Mouse (Mus musculus) lung, postnatal 0 days (tissue): ENCODE data around the gene Ccdc134. TPM values are rescaled to one million over a fixed set of nuclear protein-coding genes. Genes with fewer than 3 reads are reported as not detected.

Experiments
- ATAC-seq: fragments of 200-750 bp; cut with Nextera tagmentation; 2 replicates; pipeline ENCODE4 v1.8.0; 2017; ENCODE audit warnings: moderate library complexity
- DNase-seq: peaks from one replicate; pipeline ENCODE4 v3.0.0-alpha.2; 2016; ENCODE audit warnings: low spot score
- H3K27ac ChIP-seq: fragments of 300-500 bp; sonication (generic); 2 replicates; pipeline ENCODE4 v1.5.1; 2014; ENCODE audit warnings: antibody characterized with exemption, mild to moderate bottlenecking, low read length, mixed read lengths
- H3K27me3 ChIP-seq: fragments of 300-500 bp; sonication (generic); replicated peaks from 2 replicates; pipeline ENCODE4 v1.6.1; 2014; ENCODE audit warnings: low read length, mixed read lengths; ENCODE audit not compliant: insufficient read depth
- H3K36me3 ChIP-seq: fragments of 300-500 bp; sonication (generic); 2 replicates; pipeline ENCODE4 v1.6.1; 2014; ENCODE audit warnings: low read length, mixed read lengths; ENCODE audit not compliant: insufficient read depth
- H3K4me1 ChIP-seq: fragments of 300-500 bp; sonication (generic); 2 replicates; pipeline ENCODE4 v1.6.1; 2014; ENCODE audit warnings: antibody characterized with exemption, low read depth, low read length, mixed read lengths; ENCODE audit not compliant: insufficient read depth
- H3K4me2 ChIP-seq: fragments of 300-500 bp; sonication (generic); replicated peaks from 2 replicates; pipeline ENCODE4 v1.6.1; 2014; ENCODE audit warnings: low read depth, mild to moderate bottlenecking, low read length, moderate library complexity, mixed read lengths
- H3K4me3 ChIP-seq: fragments of 300-500 bp; sonication (generic); 2 replicates; pipeline ENCODE4 v1.5.1; 2014; ENCODE audit warnings: low read depth, low read length
- H3K9ac ChIP-seq: fragments of 300-500 bp; sonication (generic); replicated peaks from 2 replicates; pipeline ENCODE4 v1.6.1; 2014; ENCODE audit warnings: low read depth, mild to moderate bottlenecking
- H3K9me3 ChIP-seq: fragments of 300-500 bp; sonication (generic); 2 replicates; pipeline ENCODE4 v1.6.1; 2016; ENCODE audit warnings: low read length, mixed read lengths
- CTCF ChIP-seq: IDR thresholded peaks from 2 replicates; pipeline ENCODE4 v1.5.1; 2016; ENCODE audit warnings: antibody characterized with exemption, mild to moderate bottlenecking
- EP300 ChIP-seq: IDR thresholded peaks from 2 replicates; pipeline ENCODE4 v1.6.1; 2016; ENCODE audit warnings: antibody characterized with exemption, mild to moderate bottlenecking, control low read depth
- WGBS: fragments of 180-500 bp; shearing (Covaris S2); extraction: QIAGEN DNeasy Blood & Tissue Kit; methylation state at CpG from one replicate; pipeline ENCODE4 v1.1.7; 2014; 5-methylcytosine and 5-hydroxymethylcytosine counted together
- polyA plus RNA-seq: library from polyadenylated mRNA; unstranded; fragments of >200 nt; fragmentation: Nextera tagmentation; extraction: Ambion mirVana; gene quantifications from 2 replicates; pipeline ENCODE4 v1.2.1, GENCODE M21; 2015

The Ccdc134 gene
- polyA plus RNA-seq, 1 experiment from 2014 or later: 10.8 TPM

DNA sequence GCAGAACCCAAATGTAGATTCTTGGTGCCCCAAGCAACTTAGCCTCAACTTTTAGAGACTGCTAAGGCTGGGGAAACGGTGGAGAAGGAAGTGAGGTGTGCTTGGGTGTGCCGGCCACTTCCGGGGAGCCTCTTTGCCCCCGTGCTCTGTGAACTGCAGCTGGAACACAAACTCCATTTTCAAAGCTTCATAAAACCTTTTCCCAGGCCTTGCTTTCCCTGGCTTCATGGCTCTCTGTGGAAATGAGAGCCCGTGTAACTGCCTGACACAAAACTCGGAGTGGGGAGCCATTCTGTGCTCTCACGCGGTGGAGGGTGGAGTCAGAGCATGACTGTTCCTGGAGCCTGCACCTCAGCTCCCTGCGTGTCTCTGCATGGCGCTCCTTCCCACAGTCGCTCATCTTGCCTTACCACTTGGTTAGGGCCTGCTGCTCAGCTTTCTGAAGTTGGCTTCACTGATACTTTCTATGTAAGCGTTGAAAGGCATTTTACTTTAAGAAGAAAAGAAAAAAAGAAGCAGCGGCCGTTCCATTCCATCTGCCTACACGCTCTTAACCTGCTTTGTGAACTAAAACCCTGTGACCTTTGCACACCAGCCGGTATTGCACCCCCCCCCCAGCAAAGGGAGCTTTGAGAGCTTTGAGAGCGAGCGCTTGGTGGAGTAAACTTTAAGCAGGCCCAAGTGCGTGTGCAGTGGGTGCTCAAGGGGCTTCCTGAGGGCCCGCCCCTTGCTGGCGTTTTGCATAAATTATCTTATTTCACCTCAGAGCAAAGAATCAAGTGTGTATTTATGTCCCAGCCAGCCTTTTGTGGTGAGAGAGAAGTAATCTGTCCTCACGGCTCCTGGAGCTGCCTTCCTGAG is 38.7 kb downstream of the Ccdc134 start:
- Histone ChIP-seq H3K9me3 (no peaks in the 10 kb centered on the region), H3K4me2 (peak overlapping the region; percentile 30; the same call in 1 of the 2 replicates), H3K4me3 (no peak overlapping the region), H3K36me3 (peaks cover 4% of the 10 kb centered on the region), H3K27ac (peak overlapping the region; percentile 65), H3K4me1 (peaks cover 14% of the 10 kb centered on the region; the same call in 1 of the 2 replicates), H3K9ac (no peak overlapping the region), H3K27me3 (no peaks in the 10 kb centered on the region)
- TF ChIP-seq EP300: no peak
- no peak for TF ChIP-seq CTCF
- ATAC-seq (peak; percentile 61), DNase-seq (peak; percentile 42)
- WGBS: 46% methylated on average over 22 of the region's 22 CpGs

DNA sequence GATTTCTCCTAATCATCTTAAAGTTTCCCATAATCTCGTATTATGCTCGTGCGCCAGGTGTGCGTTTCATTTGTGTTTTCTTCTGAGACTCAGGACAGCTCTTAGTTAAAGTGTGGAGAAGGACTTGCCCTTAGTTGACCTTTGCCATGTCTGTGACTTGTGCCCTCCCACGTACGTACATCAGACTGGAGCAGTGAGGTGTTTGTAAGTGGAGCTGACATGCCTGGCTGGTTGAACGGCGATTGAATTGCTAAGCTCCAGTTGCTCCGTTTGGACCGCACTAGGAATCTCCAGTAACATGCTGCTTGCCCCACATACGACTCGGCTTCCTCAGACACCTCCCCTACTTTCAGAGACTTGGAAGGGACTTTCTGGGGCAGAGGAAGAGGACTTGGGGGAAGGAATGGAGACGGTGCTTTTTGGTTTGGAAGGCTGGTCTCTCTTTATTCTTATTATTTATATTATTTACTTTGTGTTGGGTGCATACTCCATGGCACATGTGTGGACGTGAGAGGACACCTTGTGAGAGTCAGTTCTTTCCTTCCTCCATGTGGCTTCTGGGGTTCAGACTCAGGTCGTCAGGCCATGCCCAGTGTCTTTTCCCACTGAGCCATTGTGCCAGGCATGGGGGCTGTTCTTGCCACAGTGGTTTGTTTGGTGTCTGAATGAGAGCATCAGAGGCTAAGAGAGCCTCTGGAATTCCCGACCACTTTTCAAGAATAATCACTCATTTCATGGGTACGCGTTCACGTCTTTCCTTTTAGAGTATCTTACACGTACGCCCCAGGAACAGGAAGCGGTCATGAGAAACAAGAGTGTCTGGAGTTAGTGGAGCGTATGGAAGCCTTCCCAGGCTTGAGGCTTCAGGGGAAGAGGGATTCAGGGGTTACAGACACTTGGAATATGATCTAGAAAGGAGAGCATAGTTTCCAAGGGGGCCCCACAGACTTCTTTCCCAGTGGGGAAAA is 39.8 kb downstream of the Ccdc134 start:
- Histone ChIP-seq H3K36me3 (peaks cover 12% of the 10 kb centered on the region), H3K9me3 (no peaks in the 10 kb centered on the region), H3K9ac (no peak overlapping the region), H3K27me3 (no peaks in the 10 kb centered on the region), H3K4me2 (no peak overlapping the region), H3K27ac (peak overlapping the region; percentile 65; the same call in 1 of the 2 replicates), H3K4me3 (no peak overlapping the region), H3K4me1 (peaks cover 10% of the 10 kb centered on the region; the same call in 1 of the 2 replicates)
- ATAC-seq: 0 out of 2 replicates have a peak, but pooled peaks have one; percentile 18
- DNase-seq: peak; percentile 21
- 38% methylated on average over 23 of the region's 23 CpGs for WGBS
- TF ChIP-seq CTCF: no peak

DNA sequence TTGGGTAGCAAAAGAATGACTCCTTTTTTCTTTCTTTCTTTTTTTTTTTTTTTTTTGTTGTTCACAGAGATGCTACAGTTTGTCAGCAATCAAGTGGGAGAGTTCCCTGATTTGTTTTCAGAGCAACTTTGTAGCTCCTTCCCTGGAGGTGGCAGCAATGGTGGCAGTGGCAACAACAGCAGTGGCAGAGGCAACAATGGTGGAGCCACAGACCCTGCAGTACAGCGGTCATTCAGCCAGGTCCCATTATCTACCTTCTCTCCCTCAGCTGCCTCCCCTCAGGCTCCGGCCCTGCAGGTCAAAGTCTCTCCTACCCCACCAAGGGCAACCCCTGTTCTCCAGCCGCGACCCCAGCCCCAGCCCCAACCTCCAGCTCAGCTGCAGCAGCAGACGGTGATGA is 41.9 kb downstream of the Ccdc134 start:
- no peak overlapping the region for H3K9ac ChIP-seq
- no peak overlapping the region for H3K4me3 ChIP-seq
- H3K36me3 ChIP-seq: peaks cover 21% of the 10 kb centered on the region
- H3K4me2 ChIP-seq: no peak overlapping the region
- ATAC-seq (no peak), DNase-seq (no peak)
- H3K4me1 ChIP-seq: peaks cover 6% of the 10 kb centered on the region; the same call in 1 of the 2 replicates
- TF ChIP-seq CTCF (no peak), EP300 (no peak)
- no peak overlapping the region for H3K27ac ChIP-seq
- no peaks in the 10 kb centered on the region for H3K9me3 ChIP-seq
- WGBS: 89% methylated on average over 5 of the region's 5 CpGs
- H3K27me3 ChIP-seq: no peaks in the 10 kb centered on the region

DNA sequence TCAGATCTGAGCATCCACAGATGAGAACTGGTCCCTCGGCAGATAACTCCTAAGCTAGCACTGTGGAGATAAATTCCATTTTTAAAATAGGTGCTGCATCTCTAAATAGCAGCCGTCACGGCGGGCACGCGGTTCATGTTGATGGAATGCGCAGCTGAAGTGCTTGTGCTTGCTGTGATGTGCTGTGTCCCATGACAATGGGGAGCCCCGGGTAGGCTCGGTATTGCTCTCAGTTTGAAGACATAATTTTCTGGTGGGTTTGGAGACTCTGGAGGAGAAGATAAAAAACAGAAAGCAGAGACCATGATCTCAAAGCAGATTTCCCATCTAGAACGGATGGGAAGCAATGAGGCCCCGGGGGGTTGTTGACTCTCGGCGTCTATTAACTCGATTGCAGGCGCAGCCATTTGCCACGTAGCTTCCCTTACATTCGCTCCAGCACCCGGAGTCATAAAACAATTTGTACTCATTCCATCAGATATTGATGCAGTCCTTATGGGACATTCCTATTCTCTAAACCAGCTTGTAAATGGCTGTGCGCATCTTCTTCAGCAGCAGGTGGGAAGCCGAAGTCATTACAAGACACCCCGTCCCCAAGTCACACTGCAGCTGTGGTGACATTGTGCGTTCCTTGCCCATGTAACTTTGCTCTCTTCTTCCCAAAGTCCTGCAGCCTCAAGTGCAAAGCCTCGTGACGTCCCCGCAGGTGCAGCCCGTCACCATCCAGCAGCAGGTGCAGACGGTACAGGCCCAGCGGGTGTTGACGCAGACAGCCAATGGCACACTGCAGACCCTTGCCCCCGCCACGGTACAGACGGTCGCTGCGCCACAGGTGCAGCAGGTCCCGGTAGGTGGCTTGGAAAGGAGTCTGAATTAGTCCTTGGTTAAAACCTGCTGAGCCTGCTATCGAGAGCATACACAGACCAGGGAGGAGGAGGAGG is 43.0 kb downstream of the Ccdc134 start:
- Histone ChIP-seq H3K36me3 (peaks cover 31% of the 10 kb centered on the region), H3K27ac (no peak overlapping the region), H3K4me1 (peaks cover 6% of the 10 kb centered on the region; the same call in 1 of the 2 replicates), H3K27me3 (no peaks in the 10 kb centered on the region), H3K4me2 (no peak overlapping the region), H3K9ac (no peak overlapping the region), H3K9me3 (no peaks in the 10 kb centered on the region), H3K4me3 (no peak overlapping the region)
- DNase-seq: no peak
- ATAC-seq: no peak
- TF ChIP-seq EP300: no peak
- TF ChIP-seq CTCF: no peak
- WGBS: 87% methylated on average over 36 of the region's 36 CpGs

DNA sequence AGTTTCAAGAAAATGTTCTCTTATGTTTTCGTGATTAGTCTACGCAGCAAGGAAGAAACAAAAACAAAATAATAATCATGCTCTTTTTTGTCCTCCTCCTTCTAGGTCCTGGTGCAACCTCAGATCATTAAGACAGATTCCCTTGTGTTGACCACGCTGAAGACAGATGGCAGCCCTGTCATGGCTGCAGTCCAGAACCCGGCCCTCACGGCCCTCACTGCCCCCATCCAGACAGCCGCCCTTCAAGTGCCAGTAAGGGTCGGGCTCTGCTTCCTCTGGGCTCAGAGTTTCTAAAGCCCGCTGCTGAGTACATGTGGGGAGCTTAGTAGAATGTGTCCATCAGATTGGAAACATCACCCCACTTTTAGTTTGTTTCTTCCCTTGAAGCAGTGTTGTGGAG is 44.9 kb downstream of the Ccdc134 start:
- H3K27ac ChIP-seq: no peak overlapping the region
- H3K9ac ChIP-seq: no peak overlapping the region
- no peak overlapping the region for H3K4me2 ChIP-seq
- ATAC-seq (no peak), DNase-seq (no peak)
- 71% methylated on average over 8 of the region's 8 CpGs for WGBS
- H3K4me3 ChIP-seq: no peak overlapping the region
- peaks cover 4% of the 10 kb centered on the region; the same call in 1 of the 2 replicates for H3K4me1 ChIP-seq
- no peaks in the 10 kb centered on the region for H3K27me3 ChIP-seq
- no peaks in the 10 kb centered on the region for H3K9me3 ChIP-seq
- H3K36me3 ChIP-seq: peaks cover 44% of the 10 kb centered on the region
- TF ChIP-seq CTCF (no peak), EP300 (no peak)
